Mouse (Mus musculus) CH12.LX (cell line): Measurements from ENCODE around the gene Lrp5.

Experiments used
- CTCF ChIP-seq, 2 experiments: IDR thresholded peaks in 1 of 2; conservative IDR thresholded peaks in 1 of 2; 2 replicates each; pipeline ENCODE4 v1.5.1; 2011 to 2012; ENCODE audit warnings: low read depth in 2 of 2, low read length in 2 of 2, improper control_type of control experiment in 1 of 2, inconsistent platforms in 1 of 2, mild to moderate bottlenecking in 1 of 2, moderate library complexity in 1 of 2
- ELF1 ChIP-seq: IDR thresholded peaks from 2 replicates; pipeline ENCODE4 v1.6.1; 2014; ENCODE audit warnings: low read depth, mild to moderate bottlenecking, inconsistent platforms, low read length, improper control_type of control experiment
- MAZ ChIP-seq: IDR thresholded peaks from 2 replicates; pipeline ENCODE4 v1.6.1; 2012; ENCODE audit warnings: low read depth, mild to moderate bottlenecking, inconsistent platforms, low read length, improper control_type of control experiment, moderate library complexity

DNA sequence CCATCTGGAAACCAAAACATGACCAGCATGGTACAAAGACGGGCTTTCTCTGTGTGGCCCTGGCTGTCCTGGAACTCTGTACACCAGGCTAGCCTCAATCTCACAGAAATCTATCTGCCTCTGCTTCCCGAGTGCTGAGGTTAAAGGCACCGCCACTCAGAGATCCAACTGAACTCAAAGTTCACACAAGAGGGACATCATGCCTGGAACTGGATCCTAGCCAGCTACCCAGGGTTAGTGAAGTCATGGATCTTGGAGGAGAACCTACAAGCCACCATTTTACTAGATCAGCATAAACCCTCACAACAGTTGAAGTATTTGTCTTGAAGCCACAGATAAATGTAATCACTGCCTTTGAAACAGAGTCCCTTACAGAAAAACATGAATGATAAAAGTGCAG is 49.6 kb upstream of the Lrp5 start:
- no peak for TF ChIP-seq MAZ
- TF ChIP-seq CTCF (conservative IDR thresholded peaks at IDR 0.05 in 1 of 2, IDR thresholded peaks at IDR 0.05 in 1 of 2; ENCODE audit: low read depth in 2 of 2, low read length in 2 of 2): no peak
- TF ChIP-seq ELF1: no peak
